Mouse (Mus musculus) inflammation-experienced regulatory T-cells (primary cell): ENCODE results near the gene Cep112. TPM values are rescaled to one million over a fixed set of nuclear protein-coding genes. Genes with fewer than 3 reads are reported as not detected.

ENCODE experiments used
- polyA plus RNA-seq, 2 experiments: library from polyadenylated mRNA; unstranded; fragments of 100-300 nt; shearing (Covaris generic); gene quantifications; one replicate each; pipeline ENCODE4 v1.2.1; 2017

Gene Cep112
- polyA plus RNA-seq: 10 to 100 TPM in 1 of 2 experiments, under 1 TPM in 1; 0.39 to 11.1 TPM

GRCm38 (mm10) chr11:108424889-108425591 is at the start of gene Cep112:
Gene Cep112 (plus strand): TSS chr11:108425192.

Other genes starting within 250 kb of the Cep112 start
- 1 to 10 TPM in 1 of 2 experiments, not detected in 1; 1.3 TPM for gene Apoh, start 81.8 kb upstream of the Cep112 start, polyA plus RNA-seq
- gene Prkca, start 81.3 kb upstream of the Cep112 start, polyA plus RNA-seq: 100 to 1,000 TPM; 112 to 187 TPM